Mouse (Mus musculus) layer of hippocampus, adult 2 months (tissue): ENCODE results near the gene Cyyr1. TPM values are rescaled to one million over a fixed set of nuclear protein-coding genes. Genes with fewer than 3 reads are reported as not detected.

Experiments
- DNase-seq, 2 experiments: peaks; one replicate each; pipeline ENCODE4 v3.0.0; 2022; ENCODE audit warnings: low spot score in 2 of 2
- H3K27ac ChIP-seq: fragments of 200-600 bp; 2 replicates; pipeline ENCODE4 v1.8.1; 2022
- H3K4me3 ChIP-seq: fragments of 200-600 bp; 2 replicates; pipeline ENCODE4 v1.8.1; 2022; ENCODE audit warnings: mild to moderate bottlenecking
- CTCF ChIP-seq: fragments of 200-600 bp; conservative IDR thresholded peaks from 2 replicates; pipeline ENCODE4 v1.8.1; 2022; ENCODE audit warnings: antibody characterized with exemption, mild to moderate bottlenecking, moderate library complexity
- total RNA-seq, 2 experiments: library from RNA; stranded (reverse); gene quantifications; 2 replicates each; pipeline ENCODE4 v1.2.3; 2021

The Cyyr1 gene
- total RNA-seq, 2 experiments from 2014 or later, result 4.0 to 6.1 TPM

- Histone ChIP-seq H3K27ac (no peak overlapping the region), H3K4me3 (no peak overlapping the region)
- no peak for DNase-seq
- TF ChIP-seq CTCF, result peak; percentile 31
These were observed 25.2 kb downstream of the Cyyr1 start for GRCm38 (mm10) chr16:85527743-85528620.

- no peak overlapping the region for H3K4me3 ChIP-seq
- DNase-seq, result no peak
- H3K27ac ChIP-seq, result no peak overlapping the region
- no peak for TF ChIP-seq CTCF
These were observed 28.6 kb downstream of the Cyyr1 start for GRCm38 (mm10) chr16:85524589-85524988.

DNA sequence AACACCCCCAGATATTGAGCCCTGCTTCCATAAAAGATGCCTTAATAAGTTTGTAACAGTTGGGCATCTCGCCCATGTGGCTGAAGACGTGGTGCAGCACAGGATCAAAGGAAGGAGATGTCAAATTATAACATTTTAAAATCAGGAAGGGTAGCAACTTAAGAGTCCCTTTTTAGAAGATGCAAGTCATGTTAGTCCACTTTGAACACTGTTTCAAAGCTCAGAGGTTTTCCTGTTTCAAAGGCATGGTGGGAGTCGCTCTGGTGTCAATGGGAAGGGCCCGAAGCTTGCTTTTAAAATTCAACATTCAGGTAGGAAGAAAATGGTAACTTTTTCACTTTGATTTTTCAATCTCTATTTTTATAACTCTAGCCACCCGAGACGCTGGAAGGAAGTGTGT, 45.9 kb downstream of the Cyyr1 start:
- Histone ChIP-seq H3K4me3 (no peak overlapping the region), H3K27ac (no peak overlapping the region)
- DNase-seq, result no peak
- no peak for TF ChIP-seq CTCF

DNA sequence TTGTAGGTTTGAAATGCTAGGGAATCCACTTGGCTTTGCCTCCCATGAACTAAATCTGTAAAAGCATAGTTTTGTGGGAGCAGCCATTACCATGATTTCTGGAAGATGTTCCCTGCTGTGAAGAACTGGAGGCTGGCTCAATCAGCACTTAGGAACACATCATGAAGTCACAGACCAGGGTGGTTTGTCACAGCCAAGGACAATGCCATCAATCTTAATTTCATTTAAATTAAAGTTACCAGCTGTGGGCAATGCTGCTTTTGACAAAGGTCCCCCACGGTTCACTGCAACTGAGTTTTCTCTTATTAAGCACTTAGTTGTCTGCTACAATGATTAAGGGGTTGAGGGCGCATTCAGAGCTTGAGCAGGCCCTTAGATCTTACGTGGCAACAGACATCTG, 48.1 kb downstream of the Cyyr1 start:
- no peak overlapping the region for H3K4me3 ChIP-seq
- TF ChIP-seq CTCF, result no peak
- H3K27ac ChIP-seq, result no peak overlapping the region
- DNase-seq, result no peak

- DNase-seq, result no peak
- TF ChIP-seq CTCF, result no peak
- Histone ChIP-seq H3K27ac (no peak overlapping the region), H3K4me3 (no peak overlapping the region)
These were observed 49.8 kb downstream of the Cyyr1 start for GRCm38 (mm10) chr16:85503416-85503815.

DNA sequence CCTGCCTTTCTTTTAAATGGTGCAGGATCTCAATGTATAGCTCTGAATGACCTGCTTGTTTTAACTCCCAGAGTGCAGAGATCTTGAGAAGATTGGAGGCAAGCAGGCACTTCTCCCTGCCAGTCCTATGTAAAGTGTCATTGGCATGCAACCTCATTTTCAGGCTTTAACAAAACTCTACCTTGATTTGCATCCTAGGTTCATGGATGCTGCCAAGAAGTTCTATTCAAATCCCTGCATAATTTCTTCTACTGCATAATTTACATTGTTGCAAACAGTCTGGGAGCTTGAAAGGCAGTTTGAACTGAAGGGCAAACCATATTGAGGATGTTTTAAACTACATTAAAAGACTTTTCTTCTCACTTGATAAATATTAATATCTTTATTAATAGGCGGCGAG, 57.4 kb downstream of the Cyyr1 start:
- H3K4me3 ChIP-seq, result no peak overlapping the region
- no peak for DNase-seq
- H3K27ac ChIP-seq, result no peak overlapping the region
- no peak for TF ChIP-seq CTCF

GRCm38 (mm10) chr16:85488105-85488607, 65.0 kb downstream of the Cyyr1 start:
- Histone ChIP-seq H3K4me3 (no peak overlapping the region), H3K27ac (peak overlapping the region; percentile 43; the same call in 1 of the 2 replicates)
- peak; percentile 34 to 49 for DNase-seq
- peak; percentile 65 for TF ChIP-seq CTCF

DNA sequence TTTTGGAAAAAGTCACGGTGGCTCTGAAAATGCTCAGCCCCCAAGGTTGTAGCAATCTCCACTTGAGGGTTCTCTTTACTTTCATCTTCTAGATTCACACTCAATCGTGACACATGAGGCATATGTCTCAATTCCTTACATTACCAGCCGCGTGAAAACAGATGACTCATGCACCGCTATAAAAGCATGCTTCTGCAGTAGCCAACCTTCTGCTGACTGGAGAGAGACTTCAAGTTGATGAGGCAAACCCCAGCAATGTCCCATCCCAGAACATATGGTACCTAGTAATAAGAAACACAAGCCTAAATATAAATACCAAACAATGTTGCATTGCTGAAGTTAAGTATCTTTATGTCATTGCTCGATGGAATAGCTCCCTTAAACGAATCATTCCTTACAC, 65.9 kb downstream of the Cyyr1 start:
- DNase-seq, result no peak

DNA sequence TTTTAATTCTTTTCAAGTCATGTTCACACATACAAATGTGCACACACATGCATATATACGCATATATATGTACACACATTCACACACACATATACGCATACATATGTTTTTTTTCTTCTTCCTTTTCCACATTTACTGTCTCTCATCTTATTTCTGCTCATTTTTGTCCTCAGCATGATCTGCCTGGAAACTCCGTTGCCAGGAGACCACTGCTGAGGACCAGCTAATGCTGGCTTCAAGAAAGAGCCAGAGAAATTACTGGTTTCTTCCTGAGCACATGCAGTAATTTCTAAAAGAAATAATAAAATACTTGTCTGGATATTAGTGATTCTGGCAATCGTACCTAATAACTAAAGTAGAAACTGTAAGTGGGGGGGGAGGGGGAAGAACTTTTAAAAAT, 68.6 kb downstream of the Cyyr1 start:
- no peak overlapping the region for H3K27ac ChIP-seq
- no peak for TF ChIP-seq CTCF
- no peak overlapping the region for H3K4me3 ChIP-seq
- DNase-seq, result no peak

More for the DNA sequence above, 65.9 kb downstream of the Cyyr1 start:
- Histone ChIP-seq H3K27ac (no peak overlapping the region), H3K4me3 (no peak overlapping the region)
- TF ChIP-seq CTCF, result no peak

DNA sequence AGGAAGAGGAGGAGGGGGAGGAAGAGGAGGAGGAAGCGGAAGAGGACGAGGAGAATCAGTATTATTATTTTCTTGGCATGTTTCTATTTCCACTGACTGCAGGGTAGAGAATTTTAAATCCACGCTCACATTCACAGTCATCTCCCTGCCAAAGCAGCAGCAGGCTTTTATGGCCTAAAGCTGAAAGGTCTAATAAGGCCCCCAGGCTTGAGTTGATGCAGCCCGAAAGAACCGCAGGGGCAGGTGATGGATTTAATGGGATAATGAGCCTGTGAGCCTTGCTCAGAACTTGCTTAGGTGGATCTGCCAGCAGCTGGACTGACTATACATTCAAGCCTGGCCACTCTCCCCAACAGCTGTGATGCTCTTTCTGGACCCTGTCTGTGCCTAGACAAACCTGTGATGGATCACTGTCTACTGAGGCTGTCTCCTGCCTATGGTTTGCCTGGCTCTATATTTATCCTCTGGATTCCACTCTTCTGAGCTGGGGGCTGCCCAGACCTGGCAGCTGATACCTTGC, 78.6 kb downstream of the Cyyr1 start:
- H3K27ac ChIP-seq, result no peak overlapping the region
- no peak for TF ChIP-seq CTCF
- no peak overlapping the region for H3K4me3 ChIP-seq
- DNase-seq, result no peak

- DNase-seq, result no peak
- TF ChIP-seq CTCF, result no peak
- Histone ChIP-seq H3K27ac (no peak overlapping the region), H3K4me3 (no peak overlapping the region)
These were observed 83.1 kb downstream of the Cyyr1 start for GRCm38 (mm10) chr16:85470057-85470456.

DNA sequence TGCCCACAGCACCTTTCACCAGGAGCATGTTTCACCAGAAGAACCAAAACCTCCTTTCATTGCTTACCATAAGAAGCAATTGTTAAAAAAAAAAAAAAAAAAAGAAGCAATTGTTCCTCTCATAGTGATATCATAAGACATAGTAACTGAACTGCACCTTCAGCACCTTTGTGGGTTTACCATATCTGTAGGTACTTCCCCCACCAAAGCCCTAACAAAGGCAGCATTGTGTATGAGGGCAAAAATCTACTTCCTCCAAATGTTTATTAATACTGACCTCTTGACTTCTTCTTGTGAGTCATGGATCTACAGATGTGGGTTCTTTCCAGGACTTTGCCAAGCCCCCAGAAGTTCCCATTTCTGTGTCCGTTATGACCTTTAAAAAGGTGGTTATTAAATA, 98.2 kb downstream of the Cyyr1 start:
- no peak for TF ChIP-seq CTCF
- no peak overlapping the region for H3K4me3 ChIP-seq
- no peak overlapping the region for H3K27ac ChIP-seq

GRCm38 (mm10) chr16:85446306-85446705, 106.9 kb downstream of the Cyyr1 start:
- Histone ChIP-seq H3K4me3 (no peak overlapping the region), H3K27ac (no peak overlapping the region)
- no peak for DNase-seq
- no peak for TF ChIP-seq CTCF

More for the DNA sequence above, 98.2 kb downstream of the Cyyr1 start:
- no peak for DNase-seq

DNA sequence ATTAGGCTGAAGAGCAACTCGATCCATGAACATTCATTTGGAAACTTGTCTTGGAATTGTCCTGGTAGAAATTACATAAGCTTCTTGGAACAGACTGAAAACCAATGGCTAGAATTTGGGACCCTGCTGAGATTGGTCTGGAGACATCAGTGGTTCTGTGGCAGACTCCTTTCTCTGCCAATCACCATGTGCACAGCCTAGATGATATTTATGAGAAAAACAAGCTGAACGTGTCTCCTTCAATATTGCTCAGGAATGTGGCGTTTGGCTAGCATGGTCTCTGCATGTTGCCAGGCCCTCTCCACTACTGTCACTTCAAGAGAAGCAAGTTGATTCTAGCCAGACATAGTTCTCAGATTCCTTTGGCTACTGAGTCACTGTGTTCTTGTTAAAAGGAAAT, 107.4 kb downstream of the Cyyr1 start:
- DNase-seq, result no peak
- H3K4me3 ChIP-seq, result no peak overlapping the region
- no peak overlapping the region for H3K27ac ChIP-seq
- no peak for TF ChIP-seq CTCF
